Mouse (Mus musculus) frontal cortex, adult 2 months (tissue): ENCODE measurements at regions not wholly inside any gene's neighbourhood (a gene's known extent, or its start where the extent isn't known, plus 50 kb on each side); places are given as distances from the start of the nearest gene placed in this dataset.
"Not testable (repeated sequence)": the region's sequence is repeated elsewhere in the genome, so short reads cannot be mapped to it uniquely, and the experiment has no call there.

ENCODE experiments used
- DNase-seq, 2 experiments: peaks; one replicate each; pipeline ENCODE4 v3.0.0; 2022; ENCODE audit warnings: low spot score in 1 of 2; ENCODE audit errors: extremely low spot score in 1 of 2

GRCm38 (mm10) chr17:7548456-7548855, 163.2 kb upstream of the Unc93a2 start:
- peak in 1 of 2 experiments; percentile 3 for DNase-seq

GRCm38 (mm10) chr17:7538402-7539087, 153.3 kb upstream of the Unc93a2 start:
- DNase-seq = no peak

- no peak for DNase-seq
Observed at GRCm38 (mm10) chr17:7537618-7538266, 152.5 kb upstream of the Unc93a2 start.

- DNase-seq = no peak
Observed at GRCm38 (mm10) chr17:7537210-7537609, 151.9 kb upstream of the Unc93a2 start.

GRCm38 (mm10) chr17:7534386-7535059, 149.3 kb upstream of the Unc93a2 start:
- DNase-seq = no peak

GRCm38 (mm10) chr17:7533552-7533951, 148.3 kb upstream of the Unc93a2 start:
- no peak for DNase-seq

- no peak for DNase-seq
Observed at GRCm38 (mm10) chr17:7532618-7533017, 147.4 kb upstream of the Unc93a2 start.

GRCm38 (mm10) chr17:7529304-7529703, 144.0 kb upstream of the Unc93a2 start:
- DNase-seq = no peak

- DNase-seq = no peak
Observed at GRCm38 (mm10) chr17:7527681-7528080, 142.4 kb upstream of the Unc93a2 start.

GRCm38 (mm10) chr17:7524497-7524896, 139.2 kb upstream of the Unc93a2 start:
- DNase-seq = not testable (repeated sequence)

GRCm38 (mm10) chr17:7521127-7521526, 135.9 kb upstream of the Unc93a2 start:
- no peak for DNase-seq
